Mouse (Mus musculus) MEL (cell line): Measurements from ENCODE around the gene Kif5a. TPM values are rescaled to one million over a fixed set of nuclear protein-coding genes. Genes with fewer than 3 reads are reported as not detected.

ENCODE experiments used
- DNase-seq: peaks from one replicate; pipeline ENCODE4 v3.0.0; 2011; ENCODE audit warnings: low read depth, low spot score
- H3K27ac ChIP-seq: 2 replicates; pipeline ENCODE4 v1.5.1; 2012; ENCODE audit warnings: low read depth, mild to moderate bottlenecking, control low read depth, low read length, moderate library complexity; ENCODE audit not compliant: control insufficient read depth
- H3K27me3 ChIP-seq, 2 experiments: fragments of 150-350 bp in 1 of 2; sonication (generic) in 1 of 2; 2 replicates each; pipeline ENCODE4 v1.6.1; 2012; ENCODE audit warnings: low read length in 2 of 2, mild to moderate bottlenecking in 2 of 2, improper control_type of control experiment in 1 of 2, moderate library complexity in 1 of 2; ENCODE audit not compliant: insufficient read depth in 2 of 2, control insufficient read depth in 1 of 2
- H3K36me3 ChIP-seq, 2 experiments: 2 replicates each; pipeline ENCODE4 v1.6.1; 2012 to 2014; ENCODE audit warnings: low read length in 2 of 2, improper control_type of control experiment in 1 of 2, inconsistent platforms in 1 of 2, mild to moderate bottlenecking in 1 of 2; ENCODE audit not compliant: insufficient read depth in 2 of 2, control insufficient read depth in 1 of 2
- H3K4me1 ChIP-seq, 2 experiments: fragments of 150-350 bp in 1 of 2; sonication (generic) in 1 of 2; 2 replicates each; pipeline ENCODE4 v1.6.1; 2012; ENCODE audit warnings: low read length in 2 of 2, improper control_type of control experiment in 1 of 2, mild to moderate bottlenecking in 1 of 2; ENCODE audit not compliant: insufficient read depth in 2 of 2, control insufficient read depth in 1 of 2
- H3K4me3 ChIP-seq, 2 experiments: fragments of 150-350 bp in 1 of 2; sonication (generic) in 1 of 2; 2 replicates each; pipeline ENCODE4 v1.5.1; 2012; ENCODE audit warnings: low read depth in 2 of 2, low read length in 2 of 2, mild to moderate bottlenecking in 2 of 2, moderate library complexity in 2 of 2, control low read depth in 1 of 2, improper control_type of control experiment in 1 of 2; ENCODE audit not compliant: control insufficient read depth in 1 of 2, insufficient read depth in 1 of 2
- H3K79me2 ChIP-seq: 2 replicates; pipeline ENCODE4 v1.6.1; 2012; ENCODE audit warnings: mild to moderate bottlenecking, low read length, moderate library complexity; ENCODE audit not compliant: control insufficient read depth, poor library complexity, insufficient read depth
- H3K9ac ChIP-seq: 2 replicates; pipeline ENCODE4 v1.6.1; 2012; ENCODE audit warnings: low read depth, mild to moderate bottlenecking, control low read depth, low read length, moderate library complexity; ENCODE audit not compliant: control insufficient read depth, poor library complexity, severe bottlenecking
- H3K9me3 ChIP-seq: fragments of 150-350 bp; sonication (generic); replicated peaks from 2 replicates; pipeline ENCODE4 v1.6.1; 2012; ENCODE audit warnings: mild to moderate bottlenecking, low read length, improper control_type of control experiment, moderate library complexity; ENCODE audit not compliant: insufficient read depth
- CHD2 ChIP-seq: IDR thresholded peaks from 2 replicates; pipeline ENCODE4 v1.6.1; 2011; ENCODE audit warnings: low read length, improper control_type of control experiment
- E2F4 ChIP-seq: IDR thresholded peaks from 2 replicates; pipeline ENCODE4 v1.6.1; 2011; ENCODE audit warnings: low read depth, low read length, improper control_type of control experiment, borderline replicate concordance
- ELF1 ChIP-seq: IDR thresholded peaks from 2 replicates; pipeline ENCODE4 v1.6.1; 2014; ENCODE audit warnings: low read depth, mild to moderate bottlenecking, inconsistent platforms, low read length, improper control_type of control experiment, moderate library complexity
- EP300 ChIP-seq, 2 experiments: IDR thresholded peaks; 2 replicates each; pipeline ENCODE4 v1.6.1; 2011; ENCODE audit warnings: improper control_type of control experiment in 2 of 2, low read length in 2 of 2, low read depth in 1 of 2, mild to moderate bottlenecking in 1 of 2
- MAX ChIP-seq: IDR thresholded peaks from 2 replicates; pipeline ENCODE4 v1.6.1; 2011; ENCODE audit warnings: low read length, improper control_type of control experiment
- MAZ ChIP-seq: IDR thresholded peaks from 2 replicates; pipeline ENCODE4 v1.6.1; 2012; ENCODE audit warnings: low read depth, mild to moderate bottlenecking, inconsistent platforms, low read length, improper control_type of control experiment
- MEF2A ChIP-seq: IDR thresholded peaks from 2 replicates; pipeline ENCODE4 v1.6.1; 2014; ENCODE audit warnings: low read depth, mild to moderate bottlenecking, inconsistent platforms, low read length, improper control_type of control experiment; ENCODE audit not compliant: poor library complexity, insufficient replicate concordance, severe bottlenecking; ENCODE audit errors: extremely low read depth
- NRF1 ChIP-seq: IDR thresholded peaks from 2 replicates; pipeline ENCODE4 v1.6.1; 2014; ENCODE audit warnings: low read depth, mild to moderate bottlenecking, inconsistent platforms, low read length, improper control_type of control experiment, moderate library complexity; ENCODE audit not compliant: poor library complexity, insufficient read depth, severe bottlenecking
- POLR2AphosphoS5 ChIP-seq: IDR thresholded peaks from 2 replicates; pipeline ENCODE4 v1.6.1; 2012; ENCODE audit warnings: low read depth, borderline replicate concordance, mild to moderate bottlenecking, inconsistent platforms, low read length, moderate library complexity, mixed read lengths
- SIN3A ChIP-seq: IDR thresholded peaks from 2 replicates; pipeline ENCODE4 v1.6.1; 2012; ENCODE audit warnings: low read length, improper control_type of control experiment, inconsistent platforms
- ZC3H11A ChIP-seq: IDR thresholded peaks from 2 replicates; pipeline ENCODE4 v1.6.1; 2012; ENCODE audit warnings: low read depth, mild to moderate bottlenecking, inconsistent platforms, low read length, improper control_type of control experiment
- ZKSCAN1 ChIP-seq: IDR thresholded peaks from 2 replicates; pipeline ENCODE4 v1.6.1; 2012; ENCODE audit warnings: low read depth, mild to moderate bottlenecking, inconsistent platforms, low read length, improper control_type of control experiment, moderate library complexity
- polyA plus RNA-seq, 2 experiments: library from polyadenylated mRNA; stranded (reverse) in 1 of 2; unstranded in 1 of 2; fragments of >175 nt in 1 of 2; fragments of >200 nt in 1 of 2; gene quantifications; 2 replicates each; pipeline versions ENCODE4 v1.2.1 to v1.2.4; 2012; ENCODE audit warnings: low replicate concordance in 2 of 2, low read depth in 1 of 2; ENCODE audit not compliant: insufficient read length in 2 of 2, insufficient read depth in 1 of 2, missing spikeins in 1 of 2
- total RNA-seq: library from RNA; depleted of rRNA; stranded (reverse); fragments of 300-350 nt; gene quantifications from 2 replicates; pipeline ENCODE4 v1.2.3, GENCODE M21; 2012

The Kif5a gene
- total and polyA plus RNA-seq, 3 experiments = 0.42 to 1.3 TPM; not detected in 1

DNA sequence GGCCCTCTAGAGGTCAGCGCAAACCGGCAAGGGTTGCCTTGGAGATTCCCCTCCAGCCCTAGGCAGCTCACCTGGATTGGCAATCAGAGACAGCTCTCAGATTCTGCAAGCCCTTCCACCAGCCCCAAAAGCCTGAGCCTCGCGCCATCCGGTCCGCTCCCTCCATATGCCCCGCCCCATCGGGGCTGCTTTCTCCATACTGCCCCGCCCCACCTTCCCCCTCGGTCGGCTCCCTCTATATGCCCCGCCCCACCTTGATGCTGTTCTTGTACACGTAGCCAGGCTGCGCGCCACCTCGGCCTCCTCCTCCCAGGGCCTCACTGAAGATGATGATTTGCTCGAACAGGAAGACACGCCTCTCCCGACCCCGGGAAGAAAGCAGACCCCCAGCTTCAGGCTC is 79.4 kb downstream of the Kif5a start:
- peaks cover 0 to 19% of the 10 kb centered on the region in 2 experiments; a peak in 3 of 4 replicates for H3K4me1 ChIP-seq
- H3K9me3 ChIP-seq = no peaks in the 10 kb centered on the region
- H3K27me3 ChIP-seq = no peaks in the 10 kb centered on the region
- no peak overlapping the region for H3K4me3 ChIP-seq
- H3K36me3 ChIP-seq = peaks cover 0 to 4% of the 10 kb centered on the region in 2 experiments; a peak in 2 of 4 replicates
- no peak overlapping the region for H3K27ac ChIP-seq
- H3K79me2 ChIP-seq = peaks cover 6% of the 10 kb centered on the region; the same call in 1 of the 2 replicates
- no peak for TF ChIP-seq E2F4
- no peak for TF ChIP-seq ELF1
- no peak for TF ChIP-seq MEF2A
- no peak for TF ChIP-seq MAX
- TF ChIP-seq MAZ = no peak
- no peak for TF ChIP-seq NRF1
- H3K9ac ChIP-seq = no peak overlapping the region
- DNase-seq = no peak

- peaks cover 0 to 4% of the 10 kb centered on the region in 2 experiments; a peak in 2 of 4 replicates for H3K36me3 ChIP-seq
- TF ChIP-seq ELF1 (no peak), EP300 (IDR thresholded peaks at IDR 0.05; ENCODE audit: low read depth in 1 of 2, low read length in 2 of 2) (no peak), ZC3H11A (no peak), CHD2 (no peak), E2F4 (no peak)
- DNase-seq = no peak
- no peak overlapping the region for H3K27ac ChIP-seq
- H3K9me3 ChIP-seq = no peaks in the 10 kb centered on the region
- no peak overlapping the region for H3K9ac ChIP-seq
- no peaks in the 10 kb centered on the region for H3K27me3 ChIP-seq
- H3K4me1 ChIP-seq = peaks cover 0 to 15% of the 10 kb centered on the region in 2 experiments; a peak in 3 of 4 replicates
- H3K79me2 ChIP-seq = no peaks in the 10 kb centered on the region
- H3K4me3 ChIP-seq = no peak overlapping the region
Measured at GRCm38 (mm10) chr10:127182624-127183023, 80.5 kb downstream of the Kif5a start.

DNA sequence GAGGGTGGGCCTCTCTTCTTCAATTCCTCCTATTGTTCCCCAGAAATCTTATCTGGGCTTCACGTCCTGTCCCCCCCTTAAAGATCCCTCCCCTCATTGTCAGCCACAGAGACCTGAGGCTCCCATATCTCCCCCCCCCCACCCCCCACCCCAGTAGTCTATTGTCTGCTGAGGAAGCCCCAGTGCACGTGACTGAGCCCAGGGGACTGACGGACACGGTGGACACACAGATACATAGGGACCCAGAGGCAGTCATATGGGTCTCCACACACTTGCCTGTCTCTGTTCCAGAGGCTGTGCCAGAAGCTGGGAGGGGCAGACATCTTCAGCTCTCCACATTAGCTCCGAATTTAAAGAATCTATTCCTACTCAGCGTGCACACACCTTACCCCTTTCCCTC is 81.6 kb downstream of the Kif5a start:
- H3K27me3 ChIP-seq = no peaks in the 10 kb centered on the region
- no peak for TF ChIP-seq ZKSCAN1
- TF ChIP-seq POLR2AphosphoS5 = no peak
- no peak for TF ChIP-seq SIN3A
- H3K27ac ChIP-seq = no peak overlapping the region
- H3K4me3 ChIP-seq = no peak overlapping the region
- no peaks in the 10 kb centered on the region for H3K9me3 ChIP-seq
- peaks cover 0 to 4% of the 10 kb centered on the region in 2 experiments; a peak in 2 of 4 replicates for H3K36me3 ChIP-seq
- no peaks in the 10 kb centered on the region for H3K79me2 ChIP-seq
- no peak for DNase-seq
- H3K4me1 ChIP-seq = peaks cover 0 to 15% of the 10 kb centered on the region in 2 experiments; a peak in 3 of 4 replicates
- no peak overlapping the region for H3K9ac ChIP-seq
